Mouse (Mus musculus): ENCODE measurements around the gene Hspa1l.
"Not testable (repeated sequence)": the region's sequence is repeated elsewhere in the genome, so short reads cannot be mapped to it uniquely, and the experiment has no call there.

The Hspa1l gene

DNA sequence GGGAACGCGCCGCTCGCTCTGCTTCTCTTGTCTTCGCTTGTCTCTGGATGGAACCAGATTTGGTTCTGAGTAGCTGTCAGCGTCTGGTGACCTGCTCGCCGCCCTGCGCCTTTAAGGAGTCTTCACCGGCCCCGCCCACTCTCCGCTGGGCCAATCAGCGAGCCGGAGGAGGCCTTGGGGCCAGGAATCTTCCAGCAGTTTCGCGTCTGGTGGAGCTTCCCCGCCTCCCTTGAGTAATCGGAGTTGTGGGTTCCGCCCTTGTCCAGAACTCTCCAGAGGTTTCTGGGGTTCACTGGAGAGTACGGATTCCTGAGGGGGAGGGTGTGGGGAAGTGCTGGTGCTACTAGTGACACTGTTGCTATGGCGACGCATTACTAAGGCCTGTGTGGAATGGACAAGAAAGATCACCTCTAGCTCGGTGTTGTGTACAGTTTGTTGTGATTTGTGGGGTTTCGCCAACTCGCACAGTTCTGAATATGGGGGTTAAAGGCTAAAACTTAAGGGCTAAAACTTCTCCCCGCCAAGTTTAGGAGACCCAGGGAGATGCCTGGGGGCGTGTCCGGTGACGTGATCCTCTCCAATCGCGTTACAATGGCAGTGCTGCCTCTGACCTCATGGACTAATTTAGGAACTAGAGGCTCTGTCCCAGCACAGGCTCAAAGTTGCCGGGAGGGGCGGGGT is at the start of gene Hspa1l, which contains the start of gene Hspa1a:
Gene Hspa1l (plus strand): TSS at position 635 of the 681 bp plus-strand sequence.
Gene Hspa1a (minus strand): TSS at position 88 of the 681 bp plus-strand sequence.
- peak; percentile 58 for DNase-seq

DNA sequence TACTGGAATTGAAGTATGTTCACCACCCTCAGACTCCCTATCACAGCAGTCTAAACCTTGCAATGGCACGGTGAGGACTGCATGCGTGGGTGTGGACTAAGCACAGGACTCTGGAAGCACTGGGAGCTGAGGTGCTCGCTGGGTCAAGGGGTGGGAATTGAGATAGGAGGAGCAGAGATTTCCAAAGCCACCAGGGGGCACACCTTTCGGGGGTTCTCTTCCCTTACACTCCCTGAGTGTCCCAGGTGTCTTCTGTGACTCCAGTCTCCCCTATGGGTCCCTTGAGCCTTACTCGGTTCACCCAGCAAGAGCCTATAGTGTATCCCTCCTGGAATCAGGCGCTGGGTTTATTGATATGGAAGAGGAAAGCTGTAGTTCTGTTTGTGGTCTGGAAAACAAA is 49.6 kb upstream of the Hspa1l start:
- DNase-seq = peak; percentile 43

- no peak for DNase-seq
Observed at GRCm38 (mm10) chr17:34924258-34924657, 48.2 kb upstream of the Hspa1l start.

- no peak for DNase-seq
Observed at GRCm38 (mm10) chr17:34927306-34928019, 45.0 kb upstream of the Hspa1l start.

DNA sequence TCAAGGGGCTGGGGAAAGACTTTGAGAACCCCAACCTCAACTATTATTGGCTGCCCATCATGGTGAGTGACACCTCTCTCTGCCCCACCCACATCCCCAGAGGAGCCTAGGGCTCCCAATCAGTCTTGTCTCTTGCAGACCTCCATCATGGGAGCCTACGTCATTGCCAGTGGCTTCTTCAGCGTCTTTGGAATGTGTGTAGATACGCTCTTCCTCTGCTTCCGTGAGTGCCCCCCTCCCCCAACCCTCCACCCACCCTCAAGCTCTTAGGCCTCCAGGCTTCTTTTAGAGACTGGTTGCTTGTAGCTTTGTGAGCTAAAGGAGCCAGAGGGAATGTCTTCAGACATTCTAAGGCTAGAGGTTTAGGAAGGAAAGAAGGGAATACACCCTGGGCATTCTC is 43.7 kb upstream of the Hspa1l start:
- DNase-seq = no peak

GRCm38 (mm10) chr17:34931061-34931734 is 41.3 kb upstream of the Hspa1l start, which contains the start of gene Neu1:
Gene Neu1 (plus strand): TSS chr17:34931253.
- peak; percentile 95 for DNase-seq

DNA sequence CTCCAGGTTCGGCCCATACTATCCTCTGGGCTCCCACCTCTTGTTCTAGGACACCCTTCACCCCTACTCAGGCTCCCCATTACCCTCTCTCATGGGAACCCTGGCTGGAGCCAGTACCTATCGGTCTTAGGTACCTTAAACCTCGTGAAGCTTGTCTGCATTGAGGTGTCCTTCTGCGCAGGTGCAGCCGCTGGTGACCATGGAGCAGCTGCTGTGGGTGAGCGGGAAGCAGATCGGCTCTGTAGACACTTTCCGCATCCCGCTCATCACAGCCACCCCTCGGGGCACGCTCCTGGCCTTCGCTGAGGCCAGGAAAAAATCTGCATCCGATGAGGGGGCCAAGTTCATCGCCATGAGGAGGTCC is 40.8 kb upstream of the Hspa1l start:
- DNase-seq = peak; percentile 61

GRCm38 (mm10) chr17:34932287-34932686 is 40.2 kb upstream of the Hspa1l start:
- DNase-seq = peak; percentile 27

DNA sequence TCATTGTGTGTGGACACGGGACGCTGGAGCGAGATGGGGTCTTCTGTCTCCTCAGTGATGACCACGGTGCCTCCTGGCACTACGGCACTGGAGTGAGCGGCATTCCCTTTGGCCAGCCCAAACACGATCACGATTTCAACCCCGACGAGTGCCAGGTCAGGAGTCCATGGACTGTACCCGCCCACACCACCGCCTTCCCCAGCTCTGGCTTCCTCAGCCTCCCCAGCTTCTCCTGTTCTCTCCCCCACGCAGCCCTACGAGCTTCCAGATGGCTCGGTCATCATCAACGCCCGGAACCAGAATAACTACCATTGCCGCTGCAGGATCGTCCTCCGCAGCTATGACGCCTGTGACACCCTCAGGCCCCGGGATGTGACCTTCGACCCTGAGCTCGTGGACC is 38.5 kb upstream of the Hspa1l start:
- no peak for DNase-seq

DNA sequence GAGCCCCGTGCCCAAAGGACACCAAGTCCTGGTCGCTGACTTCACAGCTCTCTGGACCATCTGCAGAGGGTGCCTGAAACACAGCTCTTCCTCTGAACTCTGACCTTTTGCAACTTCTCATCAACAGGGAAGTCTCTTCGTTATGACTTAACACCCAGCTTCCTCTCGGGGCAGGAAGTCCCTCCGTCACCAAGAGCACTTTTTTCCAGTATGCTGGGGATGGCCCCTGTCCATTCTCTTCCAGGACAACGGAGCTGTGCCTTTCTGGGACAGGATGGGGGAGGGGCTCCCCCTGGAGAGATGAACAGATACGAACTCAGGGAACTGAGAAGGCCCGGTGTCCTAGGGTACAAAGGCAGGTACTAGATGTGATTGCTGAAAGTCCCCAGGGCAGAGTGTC is 37.7 kb upstream of the Hspa1l start:
- no peak for DNase-seq

GRCm38 (mm10) chr17:34937960-34938505 is 34.5 kb upstream of the Hspa1l start:
- no peak for DNase-seq

- no peak for DNase-seq
Observed at GRCm38 (mm10) chr17:34941344-34942041, 31.0 kb upstream of the Hspa1l start.

DNA sequence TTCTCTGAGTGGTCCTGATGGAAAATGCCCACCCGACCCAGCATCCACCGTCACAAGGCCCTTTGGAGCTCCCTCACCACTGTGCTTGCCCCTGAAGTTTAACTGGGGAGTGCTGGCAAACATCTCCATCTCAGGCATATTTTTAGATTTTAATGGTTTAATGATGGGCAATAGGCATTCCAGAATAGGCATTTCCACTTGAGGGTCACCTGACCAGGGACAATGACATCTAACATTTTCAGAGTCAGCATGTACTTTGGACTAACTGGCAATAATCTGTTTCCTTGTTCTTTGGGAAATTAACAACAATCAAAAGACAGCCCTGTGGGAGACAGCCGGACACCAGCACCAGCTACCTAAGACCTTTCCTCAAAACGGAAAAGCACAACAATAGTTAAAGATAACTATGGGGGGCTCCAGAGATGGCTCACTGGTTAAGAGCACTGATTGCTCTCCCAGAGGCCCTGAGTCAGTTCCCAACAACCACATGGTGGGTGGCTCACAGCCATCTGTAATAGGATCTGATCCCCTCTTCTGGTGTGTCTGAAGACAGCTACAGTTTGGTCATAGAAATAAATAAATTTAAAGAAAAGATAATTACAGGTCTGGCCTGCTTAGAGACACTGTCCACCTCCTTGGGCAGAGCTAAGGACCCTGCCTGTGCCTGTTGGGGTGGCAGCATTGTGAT is 29.2 kb upstream of the Hspa1l start:
- DNase-seq = no peak

GRCm38 (mm10) chr17:34944362-34944761 is 28.1 kb upstream of the Hspa1l start:
- DNase-seq = no peak

DNA sequence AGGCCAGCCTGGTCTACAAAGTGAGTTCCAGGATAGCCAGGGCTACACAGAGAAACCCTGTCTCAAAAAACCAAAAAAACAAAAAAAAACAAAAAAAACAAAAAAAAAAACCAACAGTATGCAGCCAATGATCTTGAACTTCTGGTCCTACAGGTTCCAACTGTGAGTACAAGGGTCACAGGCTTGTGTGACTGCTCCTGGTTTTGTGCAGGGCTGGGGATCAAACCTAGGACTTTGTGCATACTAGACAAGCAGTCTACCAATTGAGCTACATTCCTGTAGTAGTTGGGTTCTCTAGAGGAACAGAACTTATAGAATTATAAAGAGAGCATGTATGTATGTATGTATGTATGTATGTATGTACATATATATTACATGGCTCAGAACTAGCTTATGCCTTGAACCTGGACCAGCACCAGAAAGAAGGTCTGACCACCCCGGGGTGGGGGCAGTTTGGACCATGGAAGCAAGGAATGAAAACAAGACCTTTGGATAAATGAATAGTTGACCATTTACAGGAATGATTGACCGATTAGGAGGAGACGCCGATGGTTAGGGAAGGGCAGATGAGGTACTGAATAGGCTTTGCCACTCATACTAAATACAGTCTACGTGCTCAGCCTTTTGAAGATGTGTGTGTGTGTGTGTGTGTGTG is 25.9 kb upstream of the Hspa1l start:
- no peak for DNase-seq

DNA sequence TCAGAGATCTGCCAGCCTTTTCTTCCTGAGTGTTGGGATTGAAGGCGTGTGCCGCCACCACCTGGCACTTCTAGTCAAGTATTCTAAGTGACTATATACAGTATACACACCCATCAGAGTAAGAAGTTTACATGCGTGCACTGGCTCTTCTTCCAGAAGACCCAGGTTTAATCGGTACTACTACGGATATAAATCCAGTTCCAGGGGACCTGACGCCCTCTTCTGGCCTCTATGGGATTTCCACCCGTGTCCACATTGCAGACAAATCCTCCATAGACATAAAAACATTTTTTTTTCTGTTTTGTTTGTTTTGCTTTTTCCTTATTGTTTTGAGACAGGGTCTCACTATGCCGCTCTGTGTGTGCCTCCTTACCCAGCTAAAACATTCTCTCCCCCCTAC is 24.9 kb upstream of the Hspa1l start:
- DNase-seq = no peak

- not testable (repeated sequence) for DNase-seq
Observed at GRCm38 (mm10) chr17:34948721-34949552, 23.6 kb upstream of the Hspa1l start.

DNA sequence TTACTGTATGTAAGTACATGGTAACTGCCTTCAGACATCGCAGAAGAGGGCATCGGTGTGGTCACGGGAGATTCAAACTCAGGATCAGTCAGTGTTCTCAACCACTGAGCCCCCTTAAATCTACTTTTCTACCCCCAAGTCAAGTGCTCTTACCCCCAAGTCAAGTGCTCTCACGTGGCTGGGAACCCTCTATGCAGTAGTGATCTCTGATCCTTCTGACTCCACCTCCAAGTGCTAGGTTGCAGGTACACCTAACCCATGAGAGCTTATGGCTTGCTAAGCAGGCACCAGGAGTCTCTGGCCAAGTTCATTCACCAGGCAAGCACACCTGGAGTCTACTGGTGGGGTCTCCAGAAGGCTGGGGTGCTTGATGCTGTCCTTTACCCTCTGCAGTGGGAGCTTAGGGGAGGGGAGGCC is 22.9 kb upstream of the Hspa1l start:
- no peak for DNase-seq

DNA sequence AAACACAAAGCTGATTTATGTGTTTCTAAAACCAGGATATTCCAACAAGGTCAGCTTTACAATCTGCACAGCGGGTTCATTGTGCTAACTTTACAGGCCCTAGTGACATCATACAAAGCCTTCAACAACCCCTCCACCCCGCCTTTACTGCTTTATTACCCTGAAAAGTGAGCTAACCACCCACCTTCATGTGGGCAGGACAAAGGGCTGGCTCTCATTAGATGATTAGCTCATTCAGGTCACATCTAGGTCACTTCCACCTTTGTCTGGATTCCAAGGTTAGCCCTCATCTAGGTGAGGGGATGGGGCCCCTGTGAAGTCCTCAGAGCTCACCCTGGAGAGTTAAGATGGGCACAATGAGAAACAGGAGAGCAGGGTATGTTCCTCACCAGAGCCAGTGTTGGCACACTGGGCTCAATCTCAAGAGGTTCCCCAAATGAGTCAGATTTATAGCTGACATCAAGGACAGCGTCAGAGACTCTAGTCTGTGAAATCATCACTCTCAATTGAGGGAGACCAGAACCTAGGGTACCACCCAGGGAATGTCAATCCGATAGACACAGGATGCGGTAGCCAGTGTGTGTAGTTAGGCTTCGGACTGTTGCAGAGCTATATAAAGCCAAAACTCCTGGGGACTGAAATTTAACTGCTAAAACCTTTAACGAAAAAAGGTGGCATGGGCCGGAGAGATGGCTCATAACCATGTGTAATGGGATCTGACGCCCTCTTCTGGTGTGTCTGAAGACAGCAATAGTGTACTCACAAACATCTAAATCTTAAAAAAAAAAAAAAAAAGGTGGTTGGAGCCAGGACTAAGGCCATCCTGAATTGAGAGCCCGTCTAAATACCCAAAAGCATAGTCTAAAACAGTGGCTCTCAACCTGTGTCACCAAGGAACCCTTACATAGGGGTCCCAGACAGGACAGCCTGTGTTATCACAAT is 21.7 kb upstream of the Hspa1l start:
- no peak for DNase-seq
